Mouse (Mus musculus): Measurements from ENCODE around the gene Galt.

- TF ChIP-seq POLR2A (IDR thresholded peaks at IDR 0.05; ENCODE audit: borderline replicate concordance, insufficient read depth, low read length) = no peak
- no peak for TF ChIP-seq CTCF (IDR thresholded peaks at IDR 0.05; ENCODE audit: borderline replicate concordance, insufficient read depth, low read depth, low read length)
Measured at GRCm38 (mm10) chr4:41761680-41762079, 6.7 kb downstream of the Galt start.

Measured in cerebellum, adult 2 months (tissue).